Mouse (Mus musculus): ENCODE data around the gene St3gal6.

The St3gal6 gene

GRCm38 (mm10) chr16:58522677-58523043, 1.4 kb downstream of the St3gal6 start:
- in situ Hi-C loops (cut with MboI; ENCODE audit: unreplicated experiment in 2 of 2), result loop anchor here (5.0 to 25.0 kb wide), 3 partner anchors 100 to 785 kb away; no protein-coding TSS in a partner anchor

GRCm38 (mm10) chr16:58521900-58522299, 2.1 kb downstream of the St3gal6 start:
- in situ Hi-C loops (cut with MboI; ENCODE audit: unreplicated experiment in 2 of 2), result loop anchor here (5.0 to 25.0 kb wide), 3 partner anchors 100 to 785 kb away; no protein-coding TSS in a partner anchor

GRCm38 (mm10) chr16:58521182-58521581, 2.9 kb downstream of the St3gal6 start:
- in situ Hi-C loops (cut with MboI; ENCODE audit: unreplicated experiment in 2 of 2), result loop anchor here (5.0 to 25.0 kb wide), 3 partner anchors 101 to 784 kb away; no protein-coding TSS in a partner anchor

GRCm38 (mm10) chr16:58520457-58520856, 3.6 kb downstream of the St3gal6 start:
- in situ Hi-C loops (cut with MboI; ENCODE audit: unreplicated experiment in 2 of 2), result loop anchor here (5.0 to 25.0 kb wide), 3 partner anchors 102 to 783 kb away; no protein-coding TSS in a partner anchor

- in situ Hi-C loops (cut with MboI; ENCODE audit: unreplicated experiment in 2 of 2), result loop anchor here (5.0 to 25.0 kb wide), 4 partner anchors 103 to 935 kb away; no protein-coding TSS in a partner anchor
Observed at GRCm38 (mm10) chr16:58519650-58520073, 4.4 kb downstream of the St3gal6 start.

GRCm38 (mm10) chr16:58516960-58517798, 6.9 kb downstream of the St3gal6 start:
- in situ Hi-C loops (cut with MboI; ENCODE audit: unreplicated experiment in 2 of 2), result loop anchor here in 1 of 2 experiments (10.0 to 25.0 kb wide), 2 partner anchors 780 to 938 kb away; no protein-coding TSS in a partner anchor

GRCm38 (mm10) chr16:58516161-58516560, 7.9 kb downstream of the St3gal6 start:
- in situ Hi-C loops (cut with MboI; ENCODE audit: unreplicated experiment in 2 of 2), result loop anchor here in 1 of 2 experiments (10.0 to 25.0 kb wide), 2 partner anchors 779 to 939 kb away; no protein-coding TSS in a partner anchor

- in situ Hi-C loops (cut with MboI; ENCODE audit: unreplicated experiment in 2 of 2), result loop anchor here (5.0 to 25.0 kb wide), 4 partner anchors 42 to 940 kb away; no protein-coding TSS in a partner anchor
Observed at GRCm38 (mm10) chr16:58514565-58514964, 9.5 kb downstream of the St3gal6 start.

GRCm38 (mm10) chr16:58513755-58514154, 10.3 kb downstream of the St3gal6 start:
- in situ Hi-C loops (cut with MboI; ENCODE audit: unreplicated experiment in 2 of 2), result loop anchor here (5.0 to 25.0 kb wide), 4 partner anchors 41 to 941 kb away; no protein-coding TSS in a partner anchor

- in situ Hi-C loops (cut with MboI; ENCODE audit: unreplicated experiment in 2 of 2), result loop anchor here (5.0 to 25.0 kb wide), 4 partner anchors 41 to 942 kb away; no protein-coding TSS in a partner anchor
Observed at GRCm38 (mm10) chr16:58512887-58513286, 11.2 kb downstream of the St3gal6 start.

GRCm38 (mm10) chr16:58512181-58512761, 11.8 kb downstream of the St3gal6 start:
- in situ Hi-C loops (cut with MboI; ENCODE audit: unreplicated experiment in 2 of 2), result loop anchor here (5.0 to 25.0 kb wide), 4 partner anchors 40 to 943 kb away; no protein-coding TSS in a partner anchor

- in situ Hi-C loops (cut with MboI; ENCODE audit: unreplicated experiment in 2 of 2), result loop anchor here in 1 of 2 experiments (25.0 kb wide), 1 partner anchor 768 kb away; no protein-coding TSS in a partner anchor
Observed at GRCm38 (mm10) chr16:58504945-58505344, 19.1 kb downstream of the St3gal6 start.

- in situ Hi-C loops (cut with MboI; ENCODE audit: unreplicated experiment in 2 of 2), result loop anchor here in 1 of 2 experiments (25.0 kb wide), 1 partner anchor 765 kb away; no protein-coding TSS in a partner anchor
Observed at GRCm38 (mm10) chr16:58502566-58502965, 21.5 kb downstream of the St3gal6 start.

- in situ Hi-C loops (cut with MboI; ENCODE audit: unreplicated experiment in 2 of 2), result loop anchor here in 1 of 2 experiments (25.0 kb wide), 1 partner anchor 765 kb away; no protein-coding TSS in a partner anchor
Observed at GRCm38 (mm10) chr16:58501760-58502301, 22.2 kb downstream of the St3gal6 start.

- in situ Hi-C loops (cut with MboI; ENCODE audit: unreplicated experiment in 2 of 2), result loop anchor here (25.0 kb wide), 3 partner anchors 762 to 1262 kb away; partner anchors contain the start of genes Riox2 (in 1 of the 2) and Tbc1d23 (in 1 of the 2)
Observed at GRCm38 (mm10) chr16:58499650-58500049, 24.4 kb downstream of the St3gal6 start.

- in situ Hi-C loops (cut with MboI; ENCODE audit: unreplicated experiment in 2 of 2), result loop anchor here (25.0 kb wide), 2 partner anchors 963 to 1262 kb away; partner anchors contain the start of genes Riox2 (in 1 of the 2) and Tbc1d23 (in 1 of the 2)
Observed at GRCm38 (mm10) chr16:58499172-58499584, 24.9 kb downstream of the St3gal6 start.

GRCm38 (mm10) chr16:58497886-58498713, 25.9 kb downstream of the St3gal6 start:
- in situ Hi-C loops (cut with MboI; ENCODE audit: unreplicated experiment in 2 of 2), result loop anchor here (25.0 kb wide), 2 partner anchors 964 to 1261 kb away; partner anchors contain the start of genes Riox2 (in 1 of the 2) and Tbc1d23 (in 1 of the 2)

- in situ Hi-C loops (cut with MboI; ENCODE audit: unreplicated experiment in 2 of 2), result loop anchor here (25.0 kb wide), 2 partner anchors 966 to 1259 kb away; partner anchors contain the start of genes Riox2 (in 1 of the 2) and Tbc1d23 (in 1 of the 2)
Observed at GRCm38 (mm10) chr16:58496791-58497190, 27.3 kb downstream of the St3gal6 start.

GRCm38 (mm10) chr16:58487861-58488260, 36.2 kb downstream of the St3gal6 start:
- in situ Hi-C loops (cut with MboI; ENCODE audit: unreplicated experiment in 2 of 2), result loop anchor here (25.0 kb wide), 2 partner anchors 974 to 1251 kb away; partner anchors contain the start of genes Riox2 (in 1 of the 2) and Tbc1d23 (in 1 of the 2)
